Comparison of ENCODE assay signal across 21 mouse cellular contexts in genomic region chr5:96914696-96915404, GRCm38 (mm10).
DNase-seq lines count a peak whose midpoint lies in the region; ATAC-seq lines count a peak whose summit lies in the region.
"Had no signal": no experiment of that assay in that cellular context is flagged by ENCODE, and none has a peak within 500 bp of the region (broad histone marks: within the 10 kb centered on the region; RNA-seq: fewer than 3 reads in every experiment).

No protein-coding gene starts in this region.

- ATAC-seq in liver, embryonic 13.5 days (ENCODE audit: low read depth): no peak
- no peak for ATAC-seq in liver, embryonic 11.5 days (replicated peaks; ENCODE audit: low FRiP score)
- ATAC-seq in CD4-positive, CD25-positive, alpha-beta regulatory T cell, adult 4 months: peak; percentile 4
- ATAC-seq: forebrain, embryonic 13.5 days; intestine, embryonic 16.5 days; midbrain, embryonic 15.5 days had no signal

- peak overlapping the region; percentile 94 for H3K27ac ChIP-seq in liver, embryonic 13.5 days
- no peak overlapping the region for H3K27ac ChIP-seq in liver, embryonic 11.5 days (ENCODE audit: low read depth, low read length)
- H3K27ac ChIP-seq in heart, embryonic 10.5 days: no peak overlapping the region
- no peak overlapping the region for H3K27ac ChIP-seq in limb, embryonic 10.5 days
- H3K27ac ChIP-seq: forebrain, embryonic 13.5 days; hindbrain, embryonic 15.5 days; limb, embryonic 15.5 days; midbrain, embryonic 15.5 days; neural tube, embryonic 13.5 days had no signal

- H3K36me3 ChIP-seq in liver, embryonic 13.5 days: no peaks in the 10 kb centered on the region
- no peaks in the 10 kb centered on the region for H3K36me3 ChIP-seq in liver, embryonic 11.5 days (ENCODE audit: control insufficient read depth, insufficient read depth, low read length)
- no peaks in the 10 kb centered on the region for H3K36me3 ChIP-seq in heart, embryonic 10.5 days
- no peaks in the 10 kb centered on the region for H3K36me3 ChIP-seq in limb, embryonic 10.5 days
- H3K36me3 ChIP-seq: hindbrain, embryonic 15.5 days; limb, embryonic 15.5 days; midbrain, embryonic 15.5 days; neural tube, embryonic 13.5 days had no signal

- H3K9me3 ChIP-seq in liver, embryonic 13.5 days (replicated peaks): no peaks in the 10 kb centered on the region
- H3K9me3 ChIP-seq in liver, embryonic 11.5 days (ENCODE audit: control insufficient read depth, low read length): no peaks in the 10 kb centered on the region
- no peaks in the 10 kb centered on the region for H3K9me3 ChIP-seq in heart, embryonic 10.5 days
- H3K9me3 ChIP-seq in limb, embryonic 10.5 days (replicated peaks): no peaks in the 10 kb centered on the region
- H3K9me3 ChIP-seq: forebrain, embryonic 13.5 days; hindbrain, embryonic 15.5 days; limb, embryonic 15.5 days; midbrain, embryonic 15.5 days; neural tube, embryonic 13.5 days had no signal

- no peak overlapping the region for H3K4me2 ChIP-seq in liver, embryonic 13.5 days
- H3K4me2 ChIP-seq in liver, embryonic 11.5 days: no peak overlapping the region
- H3K4me2 ChIP-seq: forebrain, embryonic 13.5 days; heart, embryonic 11.5 days; hindbrain, embryonic 15.5 days; limb, embryonic 15.5 days; midbrain, embryonic 15.5 days; neural tube, embryonic 13.5 days had no signal

- no peak for DNase-seq in liver, embryonic 13.5 days
- no peak for DNase-seq in liver, embryonic 11.5 days (ENCODE audit: low spot score)
- peak; percentile 94 for DNase-seq in 416B (ENCODE audit: low read depth)
- DNase-seq in induced T-regulatory cell, adult 2 months (ENCODE audit: low read depth): peak; percentile 65
- DNase-seq in heart, embryonic 10.5 days (ENCODE audit: low spot score): no peak
- no peak for DNase-seq in limb, embryonic 10.5 days (ENCODE audit: low spot score)
- no peak for DNase-seq in adrenal gland, adult (ENCODE audit: inconsistent age in 2 of 2, low spot score in 1 of 2)
- DNase-seq: adrenal gland, postnatal 10 days; B cell, adult 2 months; cerebellum, adult 8-10 months; kidney, adult 9 months; kidney, postnatal 14 days had no signal

- H3K27me3 ChIP-seq in liver, embryonic 13.5 days: no peaks in the 10 kb centered on the region
- no peaks in the 10 kb centered on the region for H3K27me3 ChIP-seq in liver, embryonic 11.5 days (replicated peaks; ENCODE audit: control insufficient read depth, insufficient read depth, low read length)
- no peaks in the 10 kb centered on the region for H3K27me3 ChIP-seq in heart, embryonic 10.5 days (ENCODE audit: insufficient read depth, poor library complexity, severe bottlenecking)
- H3K27me3 ChIP-seq in limb, embryonic 10.5 days (ENCODE audit: low read depth, poor library complexity, severe bottlenecking): no peaks in the 10 kb centered on the region
- H3K27me3 ChIP-seq: forebrain, embryonic 13.5 days; hindbrain, embryonic 15.5 days; limb, embryonic 15.5 days; midbrain, embryonic 15.5 days; neural tube, embryonic 13.5 days had no signal

- WGBS in liver, embryonic 13.5 days (ENCODE audit: insufficient replicate concordance): 41% methylated on average over 4 of the region's 4 CpGs
- 56% methylated on average over 4 of the region's 4 CpGs for WGBS in liver, embryonic 11.5 days
- 77% methylated on average over 4 of the region's 4 CpGs for WGBS in heart, embryonic 10.5 days
- 88% methylated on average over 4 of the region's 4 CpGs for WGBS in limb, embryonic 10.5 days

- H3K9ac ChIP-seq in liver, embryonic 13.5 days: 0 out of 2 replicates have a peak overlapping the region, but pooled peaks have one; percentile 73
- H3K9ac ChIP-seq in liver, embryonic 11.5 days (ENCODE audit: low read depth, low read length): no peak overlapping the region
- H3K9ac ChIP-seq: forebrain, embryonic 13.5 days; hindbrain, embryonic 15.5 days; limb, embryonic 15.5 days; midbrain, embryonic 15.5 days; neural tube, embryonic 13.5 days had no signal

- no peak overlapping the region for H3K4me3 ChIP-seq in liver, embryonic 13.5 days (replicated peaks)
- no peak overlapping the region for H3K4me3 ChIP-seq in liver, embryonic 11.5 days (ENCODE audit: low read depth, low read length)
- H3K4me3 ChIP-seq in heart, embryonic 10.5 days: no peak overlapping the region
- no peak overlapping the region for H3K4me3 ChIP-seq in limb, embryonic 10.5 days
- H3K4me3 ChIP-seq: forebrain, embryonic 13.5 days; hindbrain, embryonic 15.5 days; left cerebral cortex, adult 2 months; limb, embryonic 15.5 days; midbrain, embryonic 15.5 days; neural tube, embryonic 13.5 days had no signal

- peaks cover 93% of the 10 kb centered on the region for H3K4me1 ChIP-seq in liver, embryonic 13.5 days (replicated peaks)
- peaks cover 53% of the 10 kb centered on the region for H3K4me1 ChIP-seq in liver, embryonic 11.5 days (replicated peaks; ENCODE audit: control insufficient read depth, insufficient read depth, low read length)
- peaks cover 23% of the 10 kb centered on the region for H3K4me1 ChIP-seq in heart, embryonic 10.5 days
- H3K4me1 ChIP-seq in limb, embryonic 10.5 days: peaks cover 12% of the 10 kb centered on the region; the same call in 1 of the 2 replicates
- H3K4me1 ChIP-seq: midbrain, embryonic 15.5 days had no signal

Comparison
In these comparisons a context has a peak if more than half of its experiments do, and no peak if none do; other contexts are left out.
1. DNase-seq: peak in 416B (single experiment) and induced T-regulatory cell, adult 2 months (single experiment); none in liver, embryonic 13.5 days (single experiment), liver, embryonic 11.5 days (single experiment), heart, embryonic 10.5 days (single experiment), limb, embryonic 10.5 days (single experiment) and adrenal gland, adult (0 of 2).